In the genomic region with DNA sequence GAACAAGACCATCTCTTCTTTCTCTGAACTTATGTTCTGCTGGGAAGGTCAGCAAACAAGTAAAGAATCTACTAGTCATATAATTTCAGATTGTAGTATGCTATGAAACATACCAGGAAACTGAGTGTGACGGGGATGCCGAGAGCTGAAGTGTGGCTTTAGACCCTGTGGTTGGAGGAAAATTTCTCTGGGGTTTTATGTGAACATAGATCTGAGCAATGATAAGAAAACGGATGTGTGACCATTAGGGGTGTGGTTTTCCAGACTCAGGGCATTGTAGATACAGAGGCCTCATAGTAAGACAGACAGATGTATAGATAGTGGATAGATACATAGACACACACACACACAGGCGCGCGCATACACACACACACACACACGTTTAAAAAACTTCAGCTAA, we compare ENCODE assay signal across 33 mouse cellular contexts.
DNase-seq lines count a peak whose midpoint lies in the region; ATAC-seq and TF ChIP-seq lines count a peak whose summit lies in the region.
"Had no signal": no experiment of that assay in that cellular context is flagged by ENCODE, and none has a peak within 500 bp of the region (broad histone marks: within the 10 kb centered on the region; RNA-seq: fewer than 3 reads in every experiment).

No protein-coding gene starts in this region.

- ATAC-seq in kidney, postnatal 0 days (replicated peaks; ENCODE audit: low FRiP score, low read depth) = no peak
- ATAC-seq in activated CD4-positive, CD25-positive, alpha-beta regulatory T cell, adult 4 months = peak; percentile 71
- no peak for ATAC-seq in cerebellum, adult (ENCODE audit: insufficient number of reproducible peaks, low FRiP score, low TSS enrichment)
- no peak for ATAC-seq in hindbrain, embryonic 14.5 days (ENCODE audit: low FRiP score)
- ATAC-seq: forebrain, embryonic 14.5 days; intestine, embryonic 15.5 days; lung, postnatal 0 days; midbrain, embryonic 15.5 days had no signal

- H3K4me3 ChIP-seq in kidney, postnatal 0 days (replicated peaks; ENCODE audit: low read depth, low read length) = no peak overlapping the region
- no peak overlapping the region for H3K4me3 ChIP-seq in hindbrain, embryonic 14.5 days (replicated peaks; ENCODE audit: low read length)
- H3K4me3 ChIP-seq: embryonic facial prominence, embryonic 12.5 days; hindbrain, embryonic 15.5 days; intestine, embryonic 15.5 days; layer of hippocampus, adult 2 months; limb, embryonic 10.5 days; limb, embryonic 15.5 days; liver, embryonic 13.5 days; midbrain, embryonic 15.5 days; neural tube, embryonic 12.5 days had no signal

- H3K9ac ChIP-seq in kidney, postnatal 0 days (ENCODE audit: low read depth, low read length) = no peak overlapping the region
- H3K9ac ChIP-seq in hindbrain, embryonic 14.5 days = no peak overlapping the region
- H3K9ac ChIP-seq: embryonic facial prominence, embryonic 12.5 days; hindbrain, embryonic 15.5 days; intestine, embryonic 15.5 days; limb, embryonic 15.5 days; liver, embryonic 13.5 days; midbrain, embryonic 15.5 days; neural tube, embryonic 12.5 days had no signal

- WGBS in kidney, postnatal 0 days = 75% methylated on average over 7 of the region's 7 CpGs
- 92% methylated on average over 7 of the region's 7 CpGs for WGBS in hindbrain, embryonic 14.5 days

- H3K4me2 ChIP-seq in kidney, postnatal 0 days (ENCODE audit: low read length) = no peak overlapping the region
- no peak overlapping the region for H3K4me2 ChIP-seq in hindbrain, embryonic 14.5 days (replicated peaks)
- H3K4me2 ChIP-seq: embryonic facial prominence, embryonic 12.5 days; heart, embryonic 11.5 days; hindbrain, embryonic 15.5 days; intestine, embryonic 15.5 days; limb, embryonic 15.5 days; liver, embryonic 13.5 days; midbrain, embryonic 15.5 days; neural tube, embryonic 12.5 days had no signal

- peak overlapping the region; percentile 57 for H3K27ac ChIP-seq in kidney, postnatal 0 days
- no peak overlapping the region for H3K27ac ChIP-seq in hindbrain, embryonic 14.5 days
- H3K27ac ChIP-seq: embryonic facial prominence, embryonic 12.5 days; hindbrain, embryonic 15.5 days; intestine, embryonic 15.5 days; layer of hippocampus, adult 2 months; limb, embryonic 10.5 days; limb, embryonic 15.5 days; liver, embryonic 13.5 days; midbrain, embryonic 15.5 days; neural tube, embryonic 12.5 days had no signal

- H3K36me3 ChIP-seq in kidney, postnatal 0 days (ENCODE audit: insufficient read depth, low read length) = no peaks in the 10 kb centered on the region
- H3K36me3 ChIP-seq in hindbrain, embryonic 14.5 days (replicated peaks; ENCODE audit: control insufficient read depth, insufficient read depth) = no peaks in the 10 kb centered on the region
- H3K36me3 ChIP-seq: embryonic facial prominence, embryonic 12.5 days; hindbrain, embryonic 15.5 days; intestine, embryonic 15.5 days; limb, embryonic 10.5 days; limb, embryonic 15.5 days; liver, embryonic 13.5 days; midbrain, embryonic 15.5 days; neural tube, embryonic 12.5 days had no signal

- no peak for TF ChIP-seq CTCF in kidney, postnatal 0 days (IDR thresholded peaks at IDR 0.05; ENCODE audit: low read depth)

- H3K4me1 ChIP-seq in kidney, postnatal 0 days (replicated peaks; ENCODE audit: insufficient read depth, low read length) = no peaks in the 10 kb centered on the region
- H3K4me1 ChIP-seq in hindbrain, embryonic 14.5 days (replicated peaks; ENCODE audit: control insufficient read depth, insufficient read depth, low read length) = no peaks in the 10 kb centered on the region
- H3K4me1 ChIP-seq: embryonic facial prominence, embryonic 12.5 days; hindbrain, embryonic 15.5 days; intestine, embryonic 15.5 days; limb, embryonic 15.5 days; liver, embryonic 13.5 days; midbrain, embryonic 15.5 days; neural tube, embryonic 12.5 days had no signal

- no peak for DNase-seq in kidney, postnatal 0 days (ENCODE audit: low spot score)
- DNase-seq in kidney, adult 8-10 months = no peak
- DNase-seq in induced T-regulatory cell, adult 2 months (ENCODE audit: low read depth) = peak; percentile 51
- peak; percentile 5 to 35 for DNase-seq in natural killer cell, adult 2 months (ENCODE audit: low spot score in 2 of 2)
- DNase-seq in hindbrain, embryonic 14.5 days (ENCODE audit: low spot score) = no peak
- DNase-seq in layer of hippocampus, postnatal 14 days (ENCODE audit: low spot score in 2 of 2) = no peak
- DNase-seq: adrenal gland, postnatal 25 days; cerebellum, adult 9-10 months; cerebellum, postnatal 36 days; embryo, embryonic 11 days; gastrocnemius, postnatal 25 days; heart, adult 18-20 months; heart, postnatal 4 days; layer of hippocampus, postnatal 36 days; liver, embryonic 13.5 days; lung, adult 18-20 months; lung, postnatal 4 days; right cerebral cortex, adult 18-20 months; right cerebral cortex, postnatal 4 days had no signal

- no peaks in the 10 kb centered on the region for H3K27me3 ChIP-seq in kidney, postnatal 0 days (ENCODE audit: insufficient read depth, low read length)
- H3K27me3 ChIP-seq in hindbrain, embryonic 14.5 days (ENCODE audit: control insufficient read depth, insufficient read depth, low read length) = no peaks in the 10 kb centered on the region
- H3K27me3 ChIP-seq: CH12.LX; embryonic facial prominence, embryonic 12.5 days; hindbrain, embryonic 15.5 days; intestine, embryonic 15.5 days; limb, embryonic 15.5 days; liver, embryonic 13.5 days; midbrain, embryonic 15.5 days; neural tube, embryonic 12.5 days had no signal

- H3K9me3 ChIP-seq in kidney, postnatal 0 days (replicated peaks; ENCODE audit: low read length) = no peaks in the 10 kb centered on the region
- no peaks in the 10 kb centered on the region for H3K9me3 ChIP-seq in hindbrain, embryonic 14.5 days (ENCODE audit: control insufficient read depth, low read length)
- H3K9me3 ChIP-seq: hindbrain, embryonic 15.5 days; intestine, embryonic 15.5 days; limb, embryonic 10.5 days; limb, embryonic 15.5 days; liver, embryonic 13.5 days; midbrain, embryonic 15.5 days; neural tube, embryonic 12.5 days had no signal

Comparison
In these comparisons a context has a peak if more than half of its experiments do, and no peak if none do; other contexts are left out.
1. DNase-seq: peak in induced T-regulatory cell, adult 2 months (single experiment) and natural killer cell, adult 2 months (2 of 2); none in kidney, postnatal 0 days (single experiment), kidney, adult 8-10 months (0 of 2), hindbrain, embryonic 14.5 days (single experiment) and layer of hippocampus, postnatal 14 days (0 of 2).